Mouse (Mus musculus) ES-E14 (cell line): ENCODE measurements around the gene Nprl3. TPM values are rescaled to one million over a fixed set of nuclear protein-coding genes. Genes with fewer than 3 reads are reported as not detected.

Source experiments
- DNase-seq: peaks from one replicate; pipeline ENCODE4 v3.0.0-alpha.2; 2013; ENCODE audit warnings: low read depth, low spot score
- H3K27ac ChIP-seq: 2 replicates; pipeline ENCODE4 v1.5.1; 2012; ENCODE audit warnings: low read depth, mild to moderate bottlenecking, low read length, moderate library complexity, mixed read lengths; ENCODE audit not compliant: poor library complexity, insufficient read depth, severe bottlenecking
- H3K36me3 ChIP-seq: 2 replicates; pipeline ENCODE4 v1.6.1; 2012; ENCODE audit warnings: mild to moderate bottlenecking, low read length, moderate library complexity, mixed read lengths; ENCODE audit not compliant: control insufficient read depth, poor library complexity, insufficient read depth, severe bottlenecking
- H3K4me1 ChIP-seq, 2 experiments: fragments of 150-350 bp in 1 of 2; sonication (generic) in 1 of 2; 2 replicates each; pipeline ENCODE4 v1.6.1; 2012; ENCODE audit warnings: low read length in 2 of 2, mild to moderate bottlenecking in 1 of 2, mixed read lengths in 1 of 2; ENCODE audit not compliant: control insufficient read depth in 2 of 2, insufficient read depth in 2 of 2, poor library complexity in 1 of 2
- H3K4me3 ChIP-seq, 2 experiments: fragments of 150-350 bp in 1 of 2; sonication (generic) in 1 of 2; 2 replicates each; pipeline ENCODE4 v1.5.1; 2012; ENCODE audit warnings: low read length in 2 of 2, low read depth in 1 of 2, mild to moderate bottlenecking in 1 of 2, mixed read lengths in 1 of 2; ENCODE audit not compliant: insufficient read depth in 1 of 2, poor library complexity in 1 of 2, severe bottlenecking in 1 of 2
- H3K9ac ChIP-seq: 2 replicates; pipeline ENCODE4 v1.6.1; 2012; ENCODE audit warnings: low read depth, mild to moderate bottlenecking, low read length, mixed read lengths; ENCODE audit not compliant: poor library complexity, insufficient read depth, severe bottlenecking
- H3K9me3 ChIP-seq: fragments of 150-350 bp; sonication (generic); 2 replicates; pipeline ENCODE4 v1.6.1; 2012; ENCODE audit warnings: low read depth, mild to moderate bottlenecking, low read length; ENCODE audit not compliant: control insufficient read depth, insufficient read depth
- CHD2 ChIP-seq: IDR thresholded peaks from 2 replicates; pipeline ENCODE4 v1.6.1; 2014; ENCODE audit warnings: mild to moderate bottlenecking, low read depth, low read length, inconsistent platforms
- HCFC1 ChIP-seq: IDR thresholded peaks from 2 replicates; pipeline ENCODE4 v1.6.1; 2012; ENCODE audit warnings: low read length, inconsistent platforms, borderline replicate concordance; ENCODE audit not compliant: insufficient read depth
- MAFK ChIP-seq: IDR thresholded peaks from 2 replicates; pipeline ENCODE4 v1.6.1; 2014; ENCODE audit warnings: mild to moderate bottlenecking, low read depth, low read length, inconsistent platforms; ENCODE audit not compliant: insufficient read depth
- ZC3H11A ChIP-seq: IDR thresholded peaks from 2 replicates; pipeline ENCODE4 v1.6.1; 2012; ENCODE audit warnings: low read depth, mild to moderate bottlenecking, inconsistent platforms, low read length, borderline replicate concordance
- ZNF384 ChIP-seq: IDR thresholded peaks from 2 replicates; pipeline ENCODE4 v1.6.1; 2012; ENCODE audit warnings: low read depth, low read length, inconsistent platforms
- in situ Hi-C, 2 experiments: fragments of 600-800 bp; cut with MboI; formaldehyde crosslinking; loops; one replicate each; pipeline ENCODE4 v1.15.1; 2025; ENCODE audit warnings: low sequenced_read_pairs in 2 of 2, inconsistent platforms in 1 of 2; ENCODE audit not compliant: unreplicated experiment in 2 of 2
- total RNA-seq: library from RNA; depleted of rRNA; stranded (reverse); fragments of 300-350 nt; gene quantifications from 2 replicates; pipeline ENCODE4 v1.2.3, GENCODE M21; 2012

The Nprl3 gene
- total RNA-seq, 1 experiment, result 47.2 TPM

- in situ Hi-C loops, result no loop called here
- DNase-seq, result no peak
- no peaks in the 10 kb centered on the region for H3K36me3 ChIP-seq
- no peak within 1 kb of the TSS for H3K9ac ChIP-seq
- H3K4me1 ChIP-seq, result no peaks in the 10 kb centered on the region; a peak in 1 of 4 replicates
- H3K9me3 ChIP-seq, result no peaks in the 10 kb centered on the region
- H3K27ac ChIP-seq, result no peak within 1 kb of the TSS
- TF ChIP-seq ZNF384, result no peak
- TF ChIP-seq ZC3H11A, result no peak
- TF ChIP-seq MAFK, result no peak
- no peak for TF ChIP-seq CHD2
- TF ChIP-seq HCFC1, result no peak
- no peak within 1 kb of the TSS for H3K4me3 ChIP-seq
Measured at GRCm38 (mm10) chr11:32276347-32276746, 8.8 kb upstream of the Nprl3 start, which contains the start of gene Hba-x. TSS of gene Hba-x (plus strand) at chr11:32276400.

- H3K27ac ChIP-seq, result no peak overlapping the region
- no peak for TF ChIP-seq ZNF384
- TF ChIP-seq HCFC1, result no peak
- no peak for TF ChIP-seq CHD2
- TF ChIP-seq MAFK, result no peak
- H3K9me3 ChIP-seq, result no peaks in the 10 kb centered on the region
- H3K4me3 ChIP-seq, result no peak overlapping the region
- H3K36me3 ChIP-seq, result no peaks in the 10 kb centered on the region
- H3K4me1 ChIP-seq, result no peaks in the 10 kb centered on the region
- DNase-seq, result no peak
- no peak overlapping the region for H3K9ac ChIP-seq
- in situ Hi-C loops, result no loop called here
Measured at GRCm38 (mm10) chr11:32271178-32271577, 3.7 kb upstream of the Nprl3 start.

DNA sequence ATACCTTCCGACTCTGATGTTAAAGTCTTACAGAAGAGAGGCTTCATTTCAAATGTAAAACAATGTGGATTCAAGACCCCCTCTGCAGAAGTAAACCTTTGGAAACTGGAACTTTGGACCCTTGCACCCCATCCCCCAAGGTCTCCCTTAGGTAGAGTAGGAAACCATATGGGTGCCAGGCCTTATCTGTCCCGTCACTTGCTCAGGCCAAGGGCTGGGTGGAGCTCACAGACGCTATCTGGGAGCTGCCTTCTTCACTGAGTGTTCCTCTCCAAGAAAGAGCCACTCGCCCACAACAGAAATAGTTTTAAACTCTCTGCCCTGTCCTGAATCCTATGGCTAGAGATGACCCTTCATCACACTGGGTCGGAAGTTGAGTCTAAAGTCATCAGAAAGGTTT is 1.4 kb upstream of the Nprl3 start:
- in situ Hi-C loops, result no loop called here
- H3K27ac ChIP-seq, result no peak overlapping the region

GRCm38 (mm10) chr11:32267964-32268363 is 457 bp upstream of the Nprl3 start:
- Histone ChIP-seq H3K9ac (peak overlapping the region; percentile 32; the same call in 1 of the 2 replicates), H3K27ac (no peak overlapping the region), H3K36me3 (no peaks in the 10 kb centered on the region), H3K4me3 (peak overlapping the region; percentile 82 to 94), H3K9me3 (no peaks in the 10 kb centered on the region), H3K4me1 (no peaks in the 10 kb centered on the region)
- no peak for DNase-seq
- in situ Hi-C loops, result no loop called here
- no peak for TF ChIP-seq CHD2
- TF ChIP-seq HCFC1, result no peak
- TF ChIP-seq MAFK, result no peak
- TF ChIP-seq ZC3H11A, result no peak
- no peak for TF ChIP-seq ZNF384

More for the DNA sequence above, 1.4 kb upstream of the Nprl3 start:
- Histone ChIP-seq H3K4me3 (no peak overlapping the region), H3K9ac (no peak overlapping the region), H3K4me1 (no peaks in the 10 kb centered on the region), H3K36me3 (no peaks in the 10 kb centered on the region), H3K9me3 (no peaks in the 10 kb centered on the region)
- no peak for TF ChIP-seq ZNF384
- no peak for TF ChIP-seq ZC3H11A
- TF ChIP-seq CHD2, result no peak
- no peak for TF ChIP-seq MAFK
- no peak for TF ChIP-seq HCFC1
- DNase-seq, result no peak

DNA sequence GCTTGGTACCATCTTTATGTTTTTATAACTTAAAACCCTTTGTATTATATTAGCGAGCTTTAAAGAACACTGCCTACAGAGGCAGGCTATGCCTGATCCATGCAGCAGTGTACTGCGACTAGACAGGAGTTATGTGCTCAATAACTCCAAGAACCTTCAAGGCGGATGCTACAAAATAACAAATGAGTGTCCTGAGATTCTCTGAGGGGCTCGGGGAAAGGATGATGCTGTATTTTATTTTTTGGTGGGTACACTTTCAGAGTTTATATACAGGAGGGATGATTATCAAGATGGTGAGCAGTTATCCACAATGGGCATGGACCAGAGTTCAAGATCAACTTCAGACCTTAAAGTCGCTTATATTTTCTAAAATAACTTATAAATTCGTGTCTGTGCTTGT is 731 bp downstream of the Nprl3 start:
- H3K27ac ChIP-seq, result no peak overlapping the region
- no peak for DNase-seq
- peak overlapping the region; percentile 99 for H3K9ac ChIP-seq
- no peaks in the 10 kb centered on the region for H3K9me3 ChIP-seq
- H3K36me3 ChIP-seq, result no peaks in the 10 kb centered on the region; the same call in 1 of the 2 replicates
- TF ChIP-seq HCFC1 (no peak), CHD2 (no peak), MAFK (no peak), ZC3H11A (no peak), ZNF384 (no peak)
- peak overlapping the region; percentile 82 to 94 for H3K4me3 ChIP-seq
- peaks cover 0 to 3% of the 10 kb centered on the region in 2 experiments; a peak in 1 of 4 replicates for H3K4me1 ChIP-seq
- in situ Hi-C loops, result no loop called here
